Mouse (Mus musculus) megakaryocyte progenitor cell, adult 5-6 weeks (primary cell): ENCODE data around the gene Ccdc32. TPM values are rescaled to one million over a fixed set of nuclear protein-coding genes. Genes with fewer than 3 reads are reported as not detected.

ENCODE experiments used
- ATAC-seq: replicated peaks from 2 replicates; pipeline ENCODE4 v1.8.0; 2016; ENCODE audit warnings: mild to moderate bottlenecking, moderate TSS enrichment, inconsistent platforms; ENCODE audit not compliant: poor library complexity
- total RNA-seq, 2 experiments: library from RNA; stranded (forward) in 1 of 2; stranded (reverse) in 1 of 2; fragments of 157-497, 149-512 nt in 1 of 2; fragments of 200-1000 nt in 1 of 2; gene quantifications; 2 replicates each; pipeline versions ENCODE4 v1.2.3 to v1.2.4; 2015 to 2017

Gene Ccdc32
- total RNA-seq, 2 experiments from 2014 or later, result 10.4 to 15.2 TPM

DNA sequence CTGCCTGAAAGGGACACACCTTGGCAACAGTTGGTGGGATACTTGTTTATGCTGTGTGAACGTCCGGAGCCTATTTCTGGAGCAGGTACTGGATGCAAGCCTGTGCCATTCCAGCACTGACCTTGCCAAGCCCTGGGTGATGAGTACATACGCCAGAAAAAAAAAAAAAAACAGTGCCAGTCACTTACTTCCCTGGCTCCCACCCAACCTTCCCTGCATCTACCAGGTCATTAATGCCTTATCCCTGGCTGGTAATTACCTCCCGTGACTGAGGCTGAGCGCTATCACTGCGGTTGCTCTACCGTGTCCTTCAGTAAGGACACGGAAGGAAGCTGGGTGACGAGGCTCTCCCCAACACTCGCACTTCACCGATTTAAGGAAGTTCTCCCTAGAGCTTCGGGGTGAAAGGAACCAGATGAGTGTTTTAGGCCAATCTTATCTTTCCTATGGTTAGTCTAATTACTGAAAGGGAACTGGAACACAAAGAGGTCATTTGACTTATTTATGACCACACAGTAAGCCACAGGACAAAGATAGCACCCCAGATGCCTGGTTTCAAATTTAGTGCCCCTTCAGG is 13.5 kb downstream of the Ccdc32 start:
- peak; percentile 97 for ATAC-seq

DNA sequence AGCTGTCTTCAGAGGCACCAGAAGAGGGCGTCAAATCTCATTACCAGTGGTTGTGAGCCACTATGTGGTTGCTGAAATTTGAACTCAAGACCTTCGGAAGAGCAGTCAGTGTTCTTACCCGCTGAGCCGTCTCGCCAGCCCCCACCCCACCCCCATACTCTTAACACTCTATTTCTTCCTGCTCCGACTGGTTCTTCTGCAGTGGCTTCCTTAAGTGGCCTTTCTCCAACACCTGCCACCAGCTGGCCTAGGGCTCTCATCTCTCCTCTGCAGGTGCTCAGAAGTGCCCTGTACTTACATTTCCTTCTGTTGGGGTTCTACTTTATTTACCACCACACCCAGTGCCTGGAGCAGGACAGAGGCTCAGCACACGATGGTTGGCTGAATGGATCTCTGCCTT is 14.2 kb downstream of the Ccdc32 start:
- ATAC-seq, result no peak; the same call in 1 of the 2 replicates

DNA sequence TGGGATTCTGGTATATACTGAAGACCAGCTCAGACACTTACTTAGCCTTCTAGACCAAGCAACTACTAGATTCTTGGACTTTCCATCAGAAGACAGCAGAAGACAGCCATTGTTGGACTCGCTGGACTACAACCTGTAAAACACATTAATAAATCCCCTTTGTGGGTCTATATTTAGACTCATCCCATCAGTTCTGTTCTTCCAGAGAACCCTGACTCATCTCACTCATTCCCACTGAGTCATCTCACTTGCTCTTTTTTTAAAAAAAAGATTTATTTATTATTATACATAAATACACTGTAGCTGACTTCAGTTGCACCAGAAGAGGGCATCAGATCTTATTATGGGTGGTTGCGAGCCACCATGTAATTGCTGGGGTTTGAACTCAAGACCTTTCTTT is 19.8 kb downstream of the Ccdc32 start:
- ATAC-seq, result no peak

DNA sequence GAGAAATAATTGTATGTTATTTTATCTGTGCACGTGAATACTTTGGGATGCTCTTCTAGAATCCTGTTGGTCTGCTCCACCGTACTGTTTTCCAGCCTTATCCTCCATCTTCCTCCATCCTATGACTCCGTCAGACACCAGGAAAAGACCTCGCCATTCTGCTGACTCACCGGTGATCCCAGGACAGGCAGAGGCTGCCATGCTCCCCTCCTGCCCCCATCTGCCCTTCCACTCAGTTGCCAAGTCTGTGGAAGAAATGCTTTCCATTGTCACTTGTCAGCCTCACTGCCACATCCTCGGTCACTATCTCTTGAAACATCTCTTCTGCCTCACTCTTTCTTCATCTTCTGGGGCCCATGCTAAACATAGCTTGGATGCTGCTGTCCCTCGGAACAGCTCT is 22.3 kb downstream of the Ccdc32 start:
- no peak for ATAC-seq

DNA sequence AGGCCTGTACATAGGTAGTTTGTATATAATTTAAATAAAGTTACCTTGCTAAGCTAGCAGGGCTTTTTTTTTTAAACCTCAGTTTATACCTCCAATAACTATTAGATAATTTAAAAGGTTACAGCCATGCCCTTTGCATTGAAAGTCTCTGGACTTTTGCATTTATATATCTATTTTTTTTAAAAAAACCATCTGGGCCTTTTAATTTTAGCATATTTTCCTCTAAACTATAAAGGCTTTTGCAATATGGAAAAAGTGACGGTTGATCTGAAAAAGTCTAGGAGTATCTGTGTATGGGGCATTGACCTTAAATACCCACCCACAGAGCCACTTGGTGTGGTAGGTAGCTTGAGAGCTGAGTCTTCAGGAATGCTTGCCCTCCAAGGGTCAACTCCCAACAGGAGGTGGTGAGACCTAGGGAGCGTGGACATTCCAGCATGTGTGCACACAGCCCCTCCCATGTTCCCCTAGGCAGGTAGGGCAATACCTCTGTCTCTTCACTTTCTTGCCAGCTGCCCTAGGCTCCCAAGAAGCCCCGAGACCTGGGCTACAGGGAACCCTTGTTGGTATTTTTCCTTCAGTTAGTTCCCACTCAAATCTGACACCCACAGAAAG is 30.1 kb downstream of the Ccdc32 start:
- ATAC-seq, result no peak

DNA sequence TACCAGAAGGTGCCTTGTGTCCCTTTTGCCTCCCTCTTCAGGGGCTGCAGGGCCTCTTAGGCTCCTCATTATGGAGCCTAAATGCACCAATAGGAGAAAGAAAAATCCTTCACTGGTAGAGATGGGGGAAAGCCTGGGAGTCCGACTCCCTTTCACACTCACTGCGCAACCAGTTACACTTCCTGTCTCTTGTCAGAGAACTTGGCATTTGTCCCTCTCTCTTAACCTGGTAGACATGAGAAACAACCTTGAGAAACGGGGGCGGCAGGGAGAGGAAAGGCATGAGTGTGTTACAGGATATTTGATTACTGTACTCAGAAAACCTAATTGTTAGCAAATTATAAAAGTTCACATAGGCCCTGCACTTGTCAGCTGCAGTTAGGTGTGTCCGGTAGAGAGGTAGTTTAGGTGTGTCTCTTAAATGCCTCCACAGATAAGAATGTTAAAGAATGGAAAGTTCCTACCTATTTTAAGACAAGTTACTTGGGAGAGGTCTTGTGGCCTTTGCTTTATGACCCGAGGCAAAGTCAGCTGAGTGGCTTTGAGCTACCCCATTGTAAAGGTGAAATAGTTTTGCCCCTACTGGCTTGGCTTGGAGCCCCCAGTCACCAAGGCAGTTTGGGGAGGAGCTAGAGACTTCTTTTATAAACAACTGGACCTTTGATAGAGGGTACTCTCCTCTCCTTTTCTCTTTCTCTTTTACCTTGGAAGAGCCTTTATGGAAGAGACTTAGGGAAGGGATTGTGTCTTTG is 30.9 kb downstream of the Ccdc32 start:
- ATAC-seq, result no peak; the same call in 1 of the 2 replicates

DNA sequence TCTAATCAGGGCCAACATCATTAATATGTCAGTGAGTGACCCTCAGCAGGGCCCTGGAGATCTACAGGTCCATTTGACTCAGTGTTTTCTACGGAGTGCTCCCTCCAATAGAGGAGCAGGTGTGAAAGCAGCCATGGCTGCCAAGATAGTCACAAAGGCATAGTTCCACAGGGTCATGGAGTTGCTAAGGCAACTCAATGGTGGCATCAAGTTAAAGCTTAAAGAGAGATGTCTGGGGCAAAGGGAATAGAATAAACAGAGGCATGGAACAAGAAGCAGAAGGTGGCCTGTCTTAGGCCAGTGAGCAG is 32.4 kb downstream of the Ccdc32 start:
- no peak for ATAC-seq

DNA sequence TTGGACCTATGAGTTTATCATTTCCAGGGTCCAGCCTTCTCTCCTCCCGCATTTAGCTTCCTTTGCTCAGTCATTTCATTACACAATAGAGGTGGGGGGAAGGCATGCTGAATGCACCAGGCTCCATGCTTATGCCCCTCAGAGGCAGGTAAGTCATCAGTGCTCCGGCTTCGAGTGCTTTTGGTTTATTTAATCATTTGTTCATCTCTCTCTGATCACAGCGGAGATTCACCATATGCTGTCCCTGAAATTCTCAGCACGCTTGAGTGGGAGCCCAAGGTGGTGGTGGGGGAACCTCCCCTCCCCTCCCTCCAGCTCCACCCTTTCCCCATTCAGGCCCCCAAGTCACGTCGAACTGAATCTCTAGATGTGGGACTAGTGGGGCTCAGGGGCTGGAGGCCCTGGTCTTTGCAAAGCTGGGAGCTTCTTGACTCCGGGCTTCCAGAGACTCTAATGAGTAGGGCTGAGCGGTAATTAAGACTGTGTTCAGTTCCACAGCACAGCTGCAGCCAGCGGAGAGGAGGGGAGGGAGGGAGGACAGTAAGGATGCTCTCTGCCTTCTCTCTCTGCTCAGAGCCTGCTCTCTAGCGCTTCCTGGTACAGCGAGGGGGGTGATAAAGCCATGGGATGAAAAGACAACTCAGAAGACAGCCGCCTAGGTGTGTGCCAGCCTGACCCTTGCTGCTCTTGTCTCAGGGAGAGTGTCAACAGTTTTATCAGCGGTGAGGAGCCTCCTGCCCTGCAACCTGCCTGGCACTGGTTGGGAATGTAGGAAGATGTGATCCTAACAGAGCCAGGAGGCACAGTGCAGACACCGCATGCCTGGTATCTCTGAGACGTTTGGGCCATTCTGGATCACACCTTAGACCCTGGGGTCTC is 33.0 kb downstream of the Ccdc32 start:
- no peak for ATAC-seq

DNA sequence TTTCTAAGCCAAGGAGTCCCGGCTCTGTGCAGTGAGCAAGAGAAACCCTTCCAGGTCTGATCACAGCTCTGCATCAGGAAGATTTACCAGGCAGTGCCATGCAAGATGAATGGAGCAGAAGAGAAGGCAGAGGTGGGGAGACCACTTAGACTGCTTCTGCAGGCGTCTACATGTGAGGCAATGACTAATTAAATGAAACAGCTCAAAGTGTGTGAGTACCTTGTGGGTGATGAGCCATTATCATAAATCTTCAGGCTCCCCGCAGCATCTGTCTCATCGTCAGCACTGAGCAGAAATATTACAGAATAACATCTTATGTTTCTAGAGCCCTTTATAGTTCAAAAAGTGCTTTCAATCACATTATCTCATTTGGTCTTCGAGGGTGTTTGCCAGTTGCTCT is 33.7 kb downstream of the Ccdc32 start:
- no peak for ATAC-seq

DNA sequence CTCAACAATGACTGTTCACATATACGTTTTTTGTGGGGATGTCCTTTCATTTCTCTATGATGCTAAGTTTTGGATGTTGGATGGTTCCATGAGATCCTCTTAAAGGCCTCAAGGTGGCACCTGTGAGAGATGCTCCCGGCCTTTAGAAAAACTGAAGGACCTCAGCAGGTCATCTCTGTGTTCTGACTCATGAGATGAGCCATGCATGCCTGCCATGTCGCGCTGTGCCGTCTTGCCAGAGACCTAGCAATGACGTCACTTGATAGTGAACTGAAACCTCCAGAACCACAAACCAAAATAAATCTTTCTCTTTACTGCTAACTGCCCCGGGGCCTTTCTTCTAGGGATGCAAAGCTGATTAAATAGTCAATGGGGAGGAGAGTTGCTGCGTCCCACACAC is 45.4 kb downstream of the Ccdc32 start:
- 0 out of 2 replicates have a peak, but pooled peaks have one; percentile 9 for ATAC-seq

DNA sequence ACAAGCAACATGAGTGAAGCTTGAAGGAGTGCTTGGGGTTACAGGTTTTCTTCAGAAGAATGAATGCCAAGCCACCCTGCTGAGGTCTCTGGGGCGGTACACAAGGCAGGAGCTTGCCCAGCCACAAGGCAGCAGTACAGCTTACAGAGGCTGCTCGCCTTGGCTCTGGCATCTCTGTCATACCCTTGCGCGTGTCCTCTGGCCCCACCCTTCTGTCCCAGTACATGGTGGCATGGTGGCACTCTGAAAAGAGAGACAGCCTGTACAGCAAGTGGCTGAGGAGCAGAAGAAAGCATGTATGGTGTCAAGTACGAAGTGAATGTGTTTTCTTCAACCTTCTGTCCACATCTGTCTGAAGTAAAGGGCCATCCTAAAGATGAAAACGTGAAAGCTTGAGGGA is 48.4 kb downstream of the Ccdc32 start:
- no peak for ATAC-seq

DNA sequence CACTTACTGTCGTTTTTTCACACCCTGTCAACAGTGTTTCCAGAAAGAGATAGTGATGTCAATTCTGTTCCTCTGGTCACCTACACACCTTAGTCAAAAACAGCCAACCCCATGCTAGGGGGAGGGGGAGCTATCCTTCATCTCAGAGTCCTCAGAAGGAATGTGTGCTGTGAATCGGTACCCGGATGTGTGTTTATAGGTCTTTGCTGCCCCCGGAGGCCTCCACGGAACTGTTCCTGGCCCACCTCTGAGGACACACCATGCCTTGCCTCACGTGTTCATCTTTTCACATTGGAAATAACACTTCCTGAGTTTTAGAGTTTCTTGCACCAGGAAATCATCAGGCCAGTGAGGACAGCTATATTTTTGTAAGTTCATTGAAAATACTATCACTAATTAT is 51.1 kb downstream of the Ccdc32 start:
- ATAC-seq, result peak; percentile 40

DNA sequence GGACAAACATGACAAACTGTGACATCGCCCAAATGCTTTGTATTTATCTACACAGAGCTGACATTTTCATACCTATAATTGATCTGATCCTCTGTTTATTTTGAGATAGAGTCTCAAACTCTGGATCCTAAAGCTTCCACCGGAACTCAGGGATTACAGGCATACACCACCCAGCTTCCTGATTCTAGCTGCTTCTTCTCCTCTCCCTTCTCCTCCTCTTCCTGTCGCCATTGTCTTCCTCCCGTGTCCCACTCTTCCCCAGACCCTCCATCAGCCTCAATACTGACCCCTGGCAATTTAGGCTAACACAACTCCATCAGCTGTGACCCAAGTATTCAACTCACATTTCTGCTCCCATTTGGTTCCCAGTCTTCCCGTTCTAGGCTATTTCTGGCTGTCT is 52.3 kb downstream of the Ccdc32 start:
- no peak for ATAC-seq

DNA sequence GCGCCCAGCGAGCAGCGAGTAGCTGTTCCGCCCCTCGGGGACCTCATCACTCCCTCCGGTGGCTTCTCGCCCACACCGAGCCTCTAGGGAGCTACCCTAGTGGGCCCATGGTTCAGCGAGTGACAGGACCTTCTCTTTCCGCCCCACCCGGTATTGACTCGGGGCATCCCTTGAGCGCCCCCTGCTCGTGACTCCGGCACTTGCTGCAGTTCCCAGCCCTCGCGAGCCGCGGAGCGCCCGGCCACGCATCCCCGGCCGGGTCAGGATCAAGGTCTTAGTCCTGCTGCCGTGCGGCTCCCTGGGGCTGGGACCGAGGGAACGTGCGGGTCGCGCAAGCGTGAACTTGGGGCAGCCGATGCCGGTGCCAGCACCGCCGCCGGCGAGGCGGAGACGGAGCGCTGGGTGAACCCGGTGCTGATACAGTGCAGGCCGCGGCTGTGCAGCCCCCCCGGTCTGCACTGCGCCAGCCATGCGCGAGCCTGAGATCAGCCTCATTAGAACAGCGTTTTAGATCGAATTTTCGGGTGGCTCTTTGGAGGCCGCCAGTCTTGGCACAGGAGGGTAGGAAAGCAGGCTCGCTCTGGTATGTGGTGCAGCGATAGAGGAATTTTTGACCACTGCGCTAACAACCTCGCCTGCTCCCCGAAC is 52.8 kb downstream of the Ccdc32 start:
- peak; percentile 83 for ATAC-seq

DNA sequence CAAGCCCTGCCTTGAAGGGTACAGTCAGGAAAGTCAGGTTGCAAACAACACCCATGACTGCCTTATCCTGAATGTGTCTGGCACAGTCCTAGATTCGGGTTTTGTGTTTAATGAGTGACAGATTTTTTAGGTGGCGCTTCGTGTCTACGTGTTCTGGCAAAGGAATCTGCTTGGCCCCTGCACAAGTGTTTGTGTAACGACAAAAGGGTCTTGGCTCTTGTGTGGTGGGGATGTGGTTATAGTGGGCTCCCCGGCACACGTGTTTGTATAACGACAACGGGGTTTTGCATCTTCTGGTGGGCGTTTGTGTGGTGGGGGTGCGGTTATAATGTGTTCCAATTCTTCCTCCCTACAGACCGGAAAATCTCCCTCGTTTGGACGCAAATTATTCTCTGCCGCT is 53.3 kb downstream of the Ccdc32 start:
- ATAC-seq, result no peak

DNA sequence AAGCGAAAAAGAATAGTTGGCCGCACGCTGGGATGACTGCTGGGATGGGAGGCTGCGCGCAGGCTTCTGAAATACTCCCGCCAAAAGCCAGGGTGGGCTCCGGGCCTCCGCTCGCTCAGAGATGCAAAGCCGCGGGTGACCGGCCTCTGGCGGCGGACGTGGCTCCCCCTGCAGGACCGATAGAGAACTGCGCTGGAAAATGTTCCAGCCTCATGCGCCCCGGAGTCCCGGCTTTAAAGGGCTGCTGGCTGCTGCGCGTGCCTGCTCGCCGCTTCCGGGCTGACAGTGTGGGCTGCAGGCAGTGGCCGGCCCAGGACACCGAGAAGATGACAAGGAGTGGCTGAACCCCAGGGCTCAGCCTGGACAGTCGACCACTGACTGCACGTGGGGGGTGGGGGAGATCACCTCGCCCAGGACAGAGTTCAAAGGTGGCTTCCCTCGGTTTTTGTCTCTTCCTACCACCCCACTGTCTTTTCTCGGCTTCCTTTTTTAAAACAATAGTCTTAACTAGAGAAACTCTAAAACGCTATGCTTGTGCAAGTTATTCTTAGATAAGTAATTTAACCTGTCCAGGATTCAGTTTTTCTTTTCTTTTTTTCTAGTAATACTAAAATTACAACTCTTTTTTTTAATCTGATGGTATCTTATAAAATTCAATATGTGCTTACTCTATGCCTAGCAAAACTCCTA is 56.4 kb downstream of the Ccdc32 start:
- peak; percentile 93 for ATAC-seq

DNA sequence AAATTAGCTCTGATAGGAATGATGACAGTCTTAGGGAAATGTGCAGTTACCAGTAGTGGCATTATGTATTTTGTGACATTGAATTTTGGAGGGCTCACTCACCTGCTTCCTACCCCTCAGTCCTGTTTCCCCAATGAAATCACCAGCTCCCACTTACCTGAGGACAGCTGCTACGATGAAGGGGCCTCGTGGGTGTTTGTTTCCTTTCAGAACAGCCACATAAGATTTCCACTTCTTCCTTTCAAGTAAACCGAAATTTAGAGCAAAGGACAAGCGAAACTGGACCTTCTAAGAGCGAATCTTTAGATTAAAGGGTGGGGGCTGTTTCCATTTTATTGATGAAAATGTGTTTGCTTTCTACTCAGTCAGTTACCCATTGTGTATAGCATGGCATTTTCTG is 57.1 kb downstream of the Ccdc32 start:
- ATAC-seq, result no peak

DNA sequence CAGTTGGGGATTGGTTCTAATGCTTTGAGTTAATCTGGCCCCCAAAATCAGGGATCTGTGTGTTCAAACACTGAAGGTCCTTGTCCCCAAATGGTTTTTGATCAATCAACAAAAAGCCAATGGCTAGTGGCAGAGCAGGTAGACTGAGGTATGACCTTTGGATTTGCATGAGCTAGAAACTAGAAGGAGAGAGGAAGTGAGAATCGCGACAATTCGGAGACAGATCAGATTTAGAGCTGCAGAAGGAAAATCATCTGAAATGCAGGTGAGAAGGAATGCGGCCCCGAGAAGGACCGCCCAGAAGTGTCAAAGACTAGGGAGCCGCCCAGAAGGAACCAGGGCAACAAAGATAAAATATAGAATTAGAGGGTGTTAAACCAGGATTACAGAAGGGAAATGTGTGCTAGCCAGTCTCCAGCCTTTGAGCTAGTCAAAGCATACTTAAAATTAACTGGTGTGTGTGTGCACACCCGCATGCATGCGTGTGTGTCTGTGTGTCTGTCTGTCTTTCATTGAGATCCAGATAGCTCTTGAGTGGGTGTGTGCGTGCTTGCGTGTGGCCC is 59.5 kb downstream of the Ccdc32 start:
- ATAC-seq, result no peak
